Mouse (Mus musculus) lung, embryonic 15.5 days (tissue): ENCODE data around the gene Gh. TPM values are rescaled to one million over a fixed set of nuclear protein-coding genes. Genes with fewer than 3 reads are reported as not detected.
A peak's percentile ranks its signal among the peaks of the same experiment; 100 is the strongest.
"Not testable (repeated sequence)": the region's sequence is repeated elsewhere in the genome, so short reads cannot be mapped to it uniquely, and the experiment has no call there.

Experiments
- ATAC-seq: fragments of 200-750 bp; cut with Nextera tagmentation; 2 replicates; pipeline ENCODE4 v1.8.0; 2017; ENCODE audit warnings: moderate number of reproducible peaks, borderline replicate concordance; ENCODE audit not compliant: low FRiP score, low TSS enrichment; ENCODE audit errors: extremely low read depth
- H3K27ac ChIP-seq: fragments of 300-500 bp; sonication (generic); 2 replicates; pipeline ENCODE4 v1.5.1; 2015; ENCODE audit warnings: moderate library complexity, mild to moderate bottlenecking, inconsistent platforms
- H3K27me3 ChIP-seq: fragments of 300-500 bp; sonication (generic); 2 replicates; pipeline ENCODE4 v1.6.1; 2015; ENCODE audit warnings: inconsistent platforms
- H3K36me3 ChIP-seq: fragments of 300-500 bp; sonication (generic); 2 replicates; pipeline ENCODE4 v1.6.1; 2015; ENCODE audit warnings: inconsistent platforms
- H3K4me1 ChIP-seq: fragments of 300-500 bp; sonication (generic); 2 replicates; pipeline ENCODE4 v1.6.1; 2015; ENCODE audit warnings: inconsistent platforms
- H3K4me2 ChIP-seq: fragments of 300-500 bp; sonication (generic); 2 replicates; pipeline ENCODE4 v1.6.1; 2015; ENCODE audit warnings: inconsistent platforms, mild to moderate bottlenecking, moderate library complexity
- H3K4me3 ChIP-seq: fragments of 300-500 bp; sonication (generic); 2 replicates; pipeline ENCODE4 v1.5.1; 2015; ENCODE audit warnings: mild to moderate bottlenecking, inconsistent platforms
- H3K9ac ChIP-seq: fragments of 300-500 bp; sonication (generic); 2 replicates; pipeline ENCODE4 v1.6.1; 2015; ENCODE audit warnings: inconsistent platforms
- H3K9me3 ChIP-seq: fragments of 300-500 bp; sonication (generic); 2 replicates; pipeline ENCODE4 v1.6.1; 2016; ENCODE audit warnings: inconsistent platforms
- WGBS: fragments of 180-500 bp; shearing (Covaris S2); methylation state at CpG from one replicate; pipeline ENCODE4 v1.1.7; 2015; 5-methylcytosine and 5-hydroxymethylcytosine counted together
- polyA plus RNA-seq: library from polyadenylated mRNA; unstranded; fragments of >200 nt; fragmentation: Nextera tagmentation; extraction: Ambion mirVana; gene quantifications from 2 replicates; pipeline ENCODE4 v1.2.1, GENCODE M21; 2015

Gene Gh
- polyA plus RNA-seq, result not detected in 2 replicates

GRCm38 (mm10) chr11:106301765-106302164 lies at the start of gene Gh:
TSS of gene Gh (minus strand) at chr11:106301865.
- Histone ChIP-seq H3K4me1 (no peaks in the 10 kb centered on the region), H3K27me3 (no peaks in the 10 kb centered on the region), H3K27ac (no peak within 1 kb of the TSS), H3K4me3 (no peak within 1 kb of the TSS), H3K36me3 (no peaks in the 10 kb centered on the region), H3K9me3 (no peaks in the 10 kb centered on the region), H3K9ac (no peak within 1 kb of the TSS), H3K4me2 (no peak within 1 kb of the TSS)
- no peak for ATAC-seq
- WGBS, result 76% methylated on average over 9 of the region's 9 CpGs

GRCm38 (mm10) chr11:106351253-106351652 lies 49.6 kb upstream of the Gh start:
- H3K27ac ChIP-seq, result no peak overlapping the region
- H3K9me3 ChIP-seq, result no peaks in the 10 kb centered on the region
- H3K27me3 ChIP-seq, result no peaks in the 10 kb centered on the region
- no peaks in the 10 kb centered on the region for H3K36me3 ChIP-seq
- ATAC-seq, result no peak
- WGBS, result 51% methylated on average over 3 of the region's 3 CpGs
- H3K4me3 ChIP-seq, result no peak overlapping the region
- no peak overlapping the region for H3K4me2 ChIP-seq
- 0 out of 2 replicates have a peak, but pooled peaks cover 6% of the 10 kb centered on the region for H3K4me1 ChIP-seq
- H3K9ac ChIP-seq, result no peak overlapping the region

GRCm38 (mm10) chr11:106350853-106351252 lies 49.2 kb upstream of the Gh start:
- Histone ChIP-seq H3K27ac (no peak overlapping the region), H3K4me1 (0 out of 2 replicates have a peak, but pooled peaks cover 6% of the 10 kb centered on the region), H3K36me3 (no peaks in the 10 kb centered on the region), H3K9me3 (no peaks in the 10 kb centered on the region), H3K9ac (no peak overlapping the region), H3K27me3 (no peaks in the 10 kb centered on the region), H3K4me2 (no peak overlapping the region), H3K4me3 (no peak overlapping the region)
- ATAC-seq, result no peak
- WGBS, result 33% methylated on average over 3 of the region's 5 CpGs

GRCm38 (mm10) chr11:106349772-106350171 lies 48.1 kb upstream of the Gh start:
- WGBS, result 67% methylated on average over 6 of the region's 6 CpGs
- Histone ChIP-seq H3K4me3 (no peak overlapping the region), H3K4me2 (no peak overlapping the region), H3K9ac (no peak overlapping the region), H3K27ac (no peak overlapping the region), H3K4me1 (no peaks in the 10 kb centered on the region), H3K36me3 (no peaks in the 10 kb centered on the region), H3K27me3 (no peaks in the 10 kb centered on the region), H3K9me3 (no peaks in the 10 kb centered on the region)
- ATAC-seq, result no peak

GRCm38 (mm10) chr11:106344910-106345309 lies 43.2 kb upstream of the Gh start:
- H3K27ac ChIP-seq, result no peak overlapping the region
- H3K4me3 ChIP-seq, result no peak overlapping the region
- H3K36me3 ChIP-seq, result no peaks in the 10 kb centered on the region
- peaks cover 3% of the 10 kb centered on the region; the same call in 1 of the 2 replicates for H3K4me1 ChIP-seq
- no peaks in the 10 kb centered on the region for H3K9me3 ChIP-seq
- ATAC-seq, result no peak
- H3K9ac ChIP-seq, result no peak overlapping the region
- WGBS, result 35% methylated on average over 6 of the region's 6 CpGs
- H3K4me2 ChIP-seq, result no peak overlapping the region
- H3K27me3 ChIP-seq, result no peaks in the 10 kb centered on the region

GRCm38 (mm10) chr11:106340990-106341520 lies 39.4 kb upstream of the Gh start:
- Histone ChIP-seq H3K27me3 (no peaks in the 10 kb centered on the region), H3K4me1 (peaks cover 9% of the 10 kb centered on the region; the same call in 1 of the 2 replicates), H3K9me3 (no peaks in the 10 kb centered on the region), H3K4me2 (no peak overlapping the region), H3K4me3 (no peak overlapping the region), H3K27ac (no peak overlapping the region), H3K9ac (no peak overlapping the region), H3K36me3 (no peaks in the 10 kb centered on the region)
- WGBS, result 74% methylated on average over 9 of the region's 9 CpGs
- ATAC-seq, result no peak

- H3K27ac ChIP-seq, H3K36me3 ChIP-seq, H3K4me2 ChIP-seq, H3K9me3 ChIP-seq, H3K4me3 ChIP-seq, H3K27me3 ChIP-seq, H3K9ac ChIP-seq, H3K4me1 ChIP-seq: not testable (repeated sequence)
- peak; percentile 55; the same call in 1 of the 2 replicates for ATAC-seq
- 71% methylated on average over 4 of the region's 4 CpGs for whole genome bisulfite sequencing
These were observed 37.7 kb upstream of the Gh start for GRCm38 (mm10) chr11:106339323-106339722.

- 75% methylated on average over 7 of the region's 7 CpGs for WGBS
- no peaks in the 10 kb centered on the region for H3K27me3 ChIP-seq
These were observed 37.2 kb upstream of the Gh start for GRCm38 (mm10) chr11:106338870-106339269.

GRCm38 (mm10) chr11:106338029-106338428 lies 36.4 kb upstream of the Gh start:
- Histone ChIP-seq H3K4me3 (no peak overlapping the region), H3K9me3 (no peaks in the 10 kb centered on the region), H3K27me3 (no peaks in the 10 kb centered on the region), H3K4me1 (peaks cover 9% of the 10 kb centered on the region; the same call in 1 of the 2 replicates), H3K36me3 (no peaks in the 10 kb centered on the region), H3K27ac (no peak overlapping the region), H3K4me2 (no peak overlapping the region), H3K9ac (no peak overlapping the region)
- WGBS, result 71% methylated on average over 5 of the region's 5 CpGs
- no peak for ATAC-seq

More at GRCm38 (mm10) chr11:106338870-106339269, 37.2 kb upstream of the Gh start:
- no peak overlapping the region for H3K4me2 ChIP-seq
- ATAC-seq, result no peak
- no peak overlapping the region for H3K9ac ChIP-seq
- no peaks in the 10 kb centered on the region for H3K36me3 ChIP-seq
- H3K27ac ChIP-seq, result no peak overlapping the region
- H3K4me1 ChIP-seq, result peaks cover 9% of the 10 kb centered on the region; the same call in 1 of the 2 replicates
- H3K9me3 ChIP-seq, result no peaks in the 10 kb centered on the region
- no peak overlapping the region for H3K4me3 ChIP-seq

- H3K36me3 ChIP-seq, result no peaks in the 10 kb centered on the region
- 13% methylated on average over 2 of the region's 2 CpGs for WGBS
- no peaks in the 10 kb centered on the region for H3K27me3 ChIP-seq
- H3K4me1 ChIP-seq, result peaks cover 6% of the 10 kb centered on the region; the same call in 1 of the 2 replicates
- H3K27ac ChIP-seq, result no peak overlapping the region
- ATAC-seq, result no peak
- no peak overlapping the region for H3K4me2 ChIP-seq
- no peak overlapping the region for H3K4me3 ChIP-seq
- no peaks in the 10 kb centered on the region for H3K9me3 ChIP-seq
- no peak overlapping the region for H3K9ac ChIP-seq
These were observed 32.4 kb upstream of the Gh start for GRCm38 (mm10) chr11:106334066-106334465.

- 36% methylated on average over 4 of the region's 4 CpGs for WGBS
- Histone ChIP-seq H3K27ac (no peak overlapping the region), H3K4me1 (peaks cover 9% of the 10 kb centered on the region; the same call in 1 of the 2 replicates), H3K9me3 (no peaks in the 10 kb centered on the region), H3K9ac (no peak overlapping the region), H3K4me2 (no peak overlapping the region), H3K27me3 (no peaks in the 10 kb centered on the region), H3K4me3 (no peak overlapping the region), H3K36me3 (no peaks in the 10 kb centered on the region)
- ATAC-seq, result no peak
These were observed 30.8 kb upstream of the Gh start for GRCm38 (mm10) chr11:106332458-106332857.

GRCm38 (mm10) chr11:106329682-106330081 lies 28.0 kb upstream of the Gh start:
- H3K27ac ChIP-seq, result no peak overlapping the region
- no peak for ATAC-seq
- 48% methylated on average over 7 of the region's 7 CpGs for WGBS
- no peak overlapping the region for H3K4me3 ChIP-seq
- no peak overlapping the region for H3K9ac ChIP-seq
- no peaks in the 10 kb centered on the region for H3K36me3 ChIP-seq
- peaks cover 9% of the 10 kb centered on the region; the same call in 1 of the 2 replicates for H3K4me1 ChIP-seq
- H3K9me3 ChIP-seq, result no peaks in the 10 kb centered on the region
- H3K27me3 ChIP-seq, result no peaks in the 10 kb centered on the region
- H3K4me2 ChIP-seq, result no peak overlapping the region
